In genomic region chr6:129740069-129740721, GRCm38 (mm10) we compare ENCODE assay signal across 33 mouse cellular contexts. TPM values are rescaled to one million over a fixed set of nuclear protein-coding genes. Genes with fewer than 3 reads are reported as not detected.
A peak's percentile ranks its signal among the peaks of the same experiment; 100 is the strongest.
DNase-seq lines count a peak whose midpoint lies in the region; ATAC-seq and TF ChIP-seq lines count a peak whose summit lies in the region.
"Had no signal": no experiment of that assay in that cellular context is flagged by ENCODE, and none has a peak within 500 bp of the region (broad histone marks: within the 10 kb centered on the region; RNA-seq: fewer than 3 reads in every experiment).

Gene Klri2 (minus strand): TSS chr6:129740484.

- no peak within 1 kb of the TSS for H3K4me2 ChIP-seq in CH12.LX (ENCODE audit: insufficient read depth, low read depth, poor library complexity, severe bottlenecking)
- no peak within 1 kb of the TSS for H3K4me2 ChIP-seq in intestine, embryonic 15.5 days (replicated peaks)
- H3K4me2 ChIP-seq: embryonic facial prominence, embryonic 12.5 days; embryonic facial prominence, embryonic 15.5 days; forebrain, embryonic 12.5 days; forebrain, embryonic 15.5 days; heart, embryonic 12.5 days; heart, embryonic 15.5 days; hindbrain, embryonic 14.5 days had no signal

- dilution Hi-C loops in CH12.LX (cut with MboI; ENCODE audit: extremely low pct_ligation_motif_present, extremely low pct_unique_long_range_greater_than_20kb, low sequenced_read_pairs) = no loop called here

- 52% methylated on average over 2 of the region's 2 CpGs for WGBS in intestine, embryonic 15.5 days

- peak; percentile 90 for ATAC-seq in common myeloid progenitor, adult 5-6 weeks (replicated peaks; ENCODE audit: low read depth, poor library complexity, severe bottlenecking)
- ATAC-seq in megakaryocyte, adult 5-6 weeks (ENCODE audit: poor library complexity, severe bottlenecking) = peak; percentile 91
- no peak for ATAC-seq in intestine, embryonic 15.5 days
- ATAC-seq: activated CD4-positive, CD25-positive, alpha-beta regulatory T cell, adult 4 months; forebrain, embryonic 15.5 days; hindbrain, postnatal 0 days; inflammation-experienced regulatory T-cells, adult 6 months; intestine, postnatal 0 days had no signal

- 0 out of 2 replicates have a peak, but pooled peaks have one; percentile 37 for TF ChIP-seq EP300 in CH12.LX (IDR thresholded peaks at IDR 0.05; ENCODE audit: low read length)

- H3K79me2 ChIP-seq in CH12.LX (replicated peaks; ENCODE audit: control insufficient read depth, extremely low read depth, insufficient read depth, poor library complexity, severe bottlenecking) = no peaks in the 10 kb centered on the region

- no peak within 1 kb of the TSS for H3K27ac ChIP-seq in CH12.LX (ENCODE audit: insufficient read depth, low read depth)
- no peak within 1 kb of the TSS for H3K27ac ChIP-seq in intestine, embryonic 15.5 days
- H3K27ac ChIP-seq: embryonic facial prominence, embryonic 12.5 days; embryonic facial prominence, embryonic 15.5 days; forebrain, embryonic 12.5 days; forebrain, embryonic 15.5 days; heart, embryonic 15.5 days; hindbrain, embryonic 14.5 days; hindbrain, postnatal 0 days had no signal

- H3K27me3 ChIP-seq in CH12.LX (replicated peaks) = no peaks in the 10 kb centered on the region
- no peaks in the 10 kb centered on the region for H3K27me3 ChIP-seq in intestine, embryonic 15.5 days (replicated peaks)
- H3K27me3 ChIP-seq: embryonic facial prominence, embryonic 12.5 days; embryonic facial prominence, embryonic 15.5 days; forebrain, embryonic 12.5 days; forebrain, embryonic 15.5 days; heart, embryonic 12.5 days; heart, embryonic 15.5 days had no signal

- H3K9me3 ChIP-seq in CH12.LX (replicated peaks; ENCODE audit: low read length) = no peaks in the 10 kb centered on the region
- H3K9me3 ChIP-seq in intestine, embryonic 15.5 days = no peaks in the 10 kb centered on the region
- H3K9me3 ChIP-seq: embryonic facial prominence, embryonic 15.5 days; forebrain, embryonic 12.5 days; forebrain, embryonic 15.5 days; heart, embryonic 12.5 days; heart, embryonic 15.5 days had no signal

- no peak within 1 kb of the TSS for H3K9ac ChIP-seq in CH12.LX (ENCODE audit: insufficient read depth, low read depth)
- H3K9ac ChIP-seq in intestine, embryonic 15.5 days = no peak within 1 kb of the TSS
- H3K9ac ChIP-seq: embryonic facial prominence, embryonic 12.5 days; embryonic facial prominence, embryonic 15.5 days; forebrain, embryonic 12.5 days; forebrain, embryonic 15.5 days; heart, embryonic 12.5 days; heart, embryonic 15.5 days; hindbrain, embryonic 14.5 days had no signal

- peak; percentile 15 for DNase-seq in CH12.LX (ENCODE audit: extremely low read depth)
- DNase-seq in frontal cortex, postnatal 36 days (ENCODE audit: low spot score in 2 of 2) = no peak
- DNase-seq in lung, postnatal 36 days = no peak
- DNase-seq in layer of hippocampus, postnatal 25 days (ENCODE audit: extremely low spot score in 1 of 2, low spot score in 1 of 2) = no peak
- DNase-seq: adrenal gland, adult 8-10 months; adrenal gland, postnatal 25 days; B cell, adult 2 months; cerebellum, adult 18-20 months; cerebellum, adult 9-10 months; cerebellum, postnatal 14 days; gastrocnemius, postnatal 10 days; gastrocnemius, postnatal 36 days; heart, adult 11 months; heart, postnatal 10 days; heart, postnatal 36 days had no signal

- H3K4me1 ChIP-seq in CH12.LX (ENCODE audit: control insufficient read depth in 1 of 2, insufficient read depth in 2 of 2) = peaks cover 0 to 7% of the 10 kb centered on the region in 2 experiments; a peak in 1 of 4 replicates
- no peaks in the 10 kb centered on the region for H3K4me1 ChIP-seq in intestine, embryonic 15.5 days (replicated peaks)
- H3K4me1 ChIP-seq: embryonic facial prominence, embryonic 12.5 days; embryonic facial prominence, embryonic 15.5 days; forebrain, embryonic 12.5 days; forebrain, embryonic 15.5 days; heart, embryonic 12.5 days; heart, embryonic 15.5 days had no signal

- no peak for TF ChIP-seq CTCF in CH12.LX (conservative IDR thresholded peaks at IDR 0.05 in 1 of 2, IDR thresholded peaks at IDR 0.05 in 1 of 2; ENCODE audit: low read depth in 2 of 2, low read length in 2 of 2)

- no peak for TF ChIP-seq RAD21 in CH12.LX (IDR thresholded peaks at IDR 0.05; ENCODE audit: low read depth, low read length)

- in situ Hi-C loops in CH12.LX (cut with MboI; ENCODE audit: low pct_ligation_motif_present, low pct_unique_long_range_greater_than_20kb, low sequenced_read_pairs) = no loop called here

- no peaks in the 10 kb centered on the region for H3K36me3 ChIP-seq in CH12.LX (replicated peaks in 1 of 2; ENCODE audit: control insufficient read depth in 1 of 2, insufficient read depth in 1 of 2, low read length in 1 of 2)
- H3K36me3 ChIP-seq in intestine, embryonic 15.5 days = no peaks in the 10 kb centered on the region
- H3K36me3 ChIP-seq: embryonic facial prominence, embryonic 12.5 days; embryonic facial prominence, embryonic 15.5 days; forebrain, embryonic 12.5 days; forebrain, embryonic 15.5 days; heart, embryonic 12.5 days; heart, embryonic 15.5 days had no signal

- no peak within 1 kb of the TSS for H3K4me3 ChIP-seq in CH12.LX (replicated peaks in 1 of 3; ENCODE audit: low read depth in 2 of 3, low read length in 2 of 3, poor library complexity in 1 of 3)
- H3K4me3 ChIP-seq in intestine, embryonic 15.5 days (replicated peaks) = no peak within 1 kb of the TSS
- H3K4me3 ChIP-seq: embryonic facial prominence, embryonic 12.5 days; embryonic facial prominence, embryonic 15.5 days; forebrain, embryonic 12.5 days; forebrain, embryonic 15.5 days; heart, embryonic 12.5 days; heart, embryonic 15.5 days had no signal

- no peak for TF ChIP-seq POLR2A in CH12.LX (IDR thresholded peaks at IDR 0.05; ENCODE audit: low read depth, low read length)

TF ChIP-seq in CH12.LX, 34 proteins besides CTCF, POLR2A, EP300 and RAD21:
- TF ChIP-seq ZNF384 (IDR thresholded peaks at IDR 0.05; ENCODE audit: low read depth, low read length) = peak; percentile 71
- TF ChIP-seq JUND (conservative IDR thresholded peaks at IDR 0.05; ENCODE audit: low read depth, low read length) = no peak
- TF ChIP-seq IRF4 (IDR thresholded peaks at IDR 0.05; ENCODE audit: low read depth, low read length) = peak; percentile 54

RNA-seq across cellular contexts. Expression of gene Klri2, which starts in this region (rescaled TPM):
- total RNA-seq in CH12.LX (2012; rRNA removed) (not detected in 2 replicates), CH12.LX (2014; rRNA removed) (not detected in 2 replicates)
- not detected in 2 replicates for polyA plus RNA-seq in CH12.LX (2012; ENCODE audit: insufficient read length, low read depth)
- total RNA-seq in common myeloid progenitor, adult 5-6 weeks (2017) = 0.09 TPM in 1 of 2 replicates, not detected in the other
- total RNA-seq in megakaryocyte, adult 5-6 weeks (2015) = 1.7 and 4.2 TPM in 2 replicates
- total RNA-seq in megakaryocyte, adult 5-6 weeks (2017) = 1.8 and 3.4 TPM in 2 replicates
- 0.10 and 0.11 TPM in 2 replicates for polyA plus RNA-seq in intestine, embryonic 15.5 days (2015; fragmentation: Nextera tagmentation; extraction: Ambion mirVana)
- not detected for total RNA-seq in layer of hippocampus, postnatal 25 days (2021)
- total RNA-seq: adrenal gland, postnatal 25 days; gastrocnemius, adult 18-20 months; gastrocnemius, postnatal 10 days; gastrocnemius, postnatal 36 days; heart, postnatal 10 days; heart, postnatal 36 days; hindbrain, postnatal 0 days; MEL had no signal
- polyA plus RNA-seq: activated CD4-positive, CD25-positive, alpha-beta regulatory T cell, adult 4 months; brain, embryonic 14.5 days; embryonic facial prominence, embryonic 12.5 days; embryonic facial prominence, embryonic 15.5 days; forebrain, embryonic 12.5 days; forebrain, embryonic 15.5 days; heart, embryonic 12.5 days; heart, embryonic 15.5 days; hindbrain, embryonic 11.5 days; hindbrain, embryonic 14.5 days; hindbrain, postnatal 0 days; inflammation-experienced regulatory T-cells, adult 6 months had no signal

Comparison
In these comparisons a context has a peak if more than half of its experiments do, and no peak if none do; other contexts are left out.
1. Peak in DNase-seq in CH12.LX; RNA of the gene not detected or under 1 TPM.
2. Peak in ATAC-seq in common myeloid progenitor, adult 5-6 weeks; RNA of the gene not detected or under 1 TPM.